Mouse (Mus musculus) lung, adult 2 months (tissue): ENCODE results near the gene Bbx.

Experiments used
- CTCF ChIP-seq: fragments of 200-500 bp; IDR thresholded peaks from 2 replicates; pipeline ENCODE4 v1.5.1; 2011; ENCODE audit warnings: mild to moderate bottlenecking, low read length, control low read depth; ENCODE audit not compliant: insufficient read depth
- POLR2A ChIP-seq: fragments of 200-500 bp; IDR thresholded peaks from 2 replicates; pipeline ENCODE4 v1.6.1; 2011; ENCODE audit warnings: low read depth, mild to moderate bottlenecking, control low read depth, low read length, borderline replicate concordance; ENCODE audit errors: extremely low read depth

DNA sequence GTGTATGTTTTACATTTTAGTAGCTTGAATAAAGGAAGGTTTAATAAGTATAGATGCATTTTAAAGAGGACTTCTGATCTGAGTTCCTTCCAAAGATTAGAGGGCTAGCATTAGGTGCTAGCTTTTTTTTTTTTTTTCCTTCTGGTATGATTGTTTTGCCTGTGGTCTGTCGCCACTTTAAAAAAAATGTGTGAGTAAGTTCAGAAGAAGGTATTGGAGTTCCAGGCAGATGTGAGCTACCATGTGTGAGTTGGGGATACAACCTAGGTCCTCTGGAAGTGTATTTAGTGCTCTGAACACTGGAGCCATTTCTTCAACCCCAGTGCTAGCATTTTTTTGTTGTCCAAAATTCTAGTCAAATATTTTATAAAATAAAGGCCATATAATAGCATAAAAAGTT, 23.9 kb upstream of the Bbx start:
- TF ChIP-seq CTCF (no peak), POLR2A (no peak)
